Mouse (Mus musculus): ENCODE data around the gene Galnt17. TPM values are rescaled to one million over a fixed set of nuclear protein-coding genes. Genes with fewer than 3 reads are reported as not detected.

Gene Galnt17
- polyA plus RNA-seq, 1 experiment from 2014 or later: 0.81 TPM

DNA sequence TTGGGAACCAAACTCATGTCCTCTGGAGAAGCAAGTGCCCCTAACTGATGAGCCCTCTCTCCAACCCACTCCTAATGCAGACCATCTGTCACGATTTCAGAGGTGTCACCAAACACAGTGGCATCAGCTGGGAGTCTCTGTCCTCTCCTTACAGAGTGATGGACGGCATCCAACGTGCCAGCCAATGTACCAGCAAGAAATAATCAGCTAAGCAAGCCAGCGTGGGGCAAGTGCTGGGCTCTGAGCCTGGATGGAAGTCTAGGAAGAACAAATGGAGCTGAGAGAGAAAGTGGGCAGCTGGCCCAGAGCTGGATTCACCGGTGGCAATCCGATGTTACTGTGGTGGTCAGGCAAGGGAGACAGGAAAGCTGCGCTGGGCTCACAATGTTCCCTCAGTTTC is 301.1 kb downstream of the Galnt17 start:
- Histone ChIP-seq H3K27ac (replicated peaks) (no peak overlapping the region), H3K4me3 (ENCODE audit: low read depth, low read length) (no peak overlapping the region), H3K4me2 (replicated peaks; ENCODE audit: low read depth) (no peak overlapping the region), H3K36me3 (ENCODE audit: control insufficient read depth, insufficient read depth, low read length) (no peaks in the 10 kb centered on the region), H3K27me3 (ENCODE audit: control insufficient read depth, insufficient read depth, low read length) (no peaks in the 10 kb centered on the region), H3K9ac (ENCODE audit: low read length) (no peak overlapping the region), H3K4me1 (replicated peaks; ENCODE audit: control insufficient read depth, insufficient read depth) (no peaks in the 10 kb centered on the region), H3K9me3 (ENCODE audit: control insufficient read depth, low read length) (no peaks in the 10 kb centered on the region)
- DNase-seq (ENCODE audit: low spot score) (no peak), ATAC-seq (ENCODE audit: low FRiP score, low TSS enrichment) (no peak)
- no peak for TF ChIP-seq EP300 (optimal IDR thresholded peaks at IDR 0.05)
- no peak for TF ChIP-seq CTCF (IDR thresholded peaks at IDR 0.05; ENCODE audit: low read depth)
- WGBS: 71% methylated on average over 7 of the region's 7 CpGs

DNA sequence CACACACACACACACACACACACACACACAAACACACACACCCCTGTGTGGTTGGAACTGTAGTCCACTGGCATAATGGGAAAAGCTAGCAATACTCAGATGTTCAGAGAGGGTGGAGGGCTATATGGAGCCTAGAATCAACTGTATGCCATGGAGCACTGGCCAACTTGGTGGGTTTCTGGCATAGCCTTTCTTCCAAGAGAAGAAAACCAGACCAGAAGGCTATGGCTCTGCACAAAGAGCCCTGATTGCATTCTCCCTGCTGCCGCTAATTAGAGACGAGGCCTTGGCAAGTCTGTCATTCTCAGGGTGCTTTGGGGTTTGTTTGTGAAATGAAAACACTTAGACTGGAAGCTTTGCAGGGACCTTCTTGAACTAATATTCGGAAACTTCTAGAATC is 301.8 kb downstream of the Galnt17 start:
- H3K4me3 ChIP-seq (ENCODE audit: low read depth, low read length): no peak overlapping the region
- DNase-seq (ENCODE audit: low spot score) (no peak), ATAC-seq (ENCODE audit: low FRiP score, low TSS enrichment) (no peak)
- H3K4me2 ChIP-seq (replicated peaks; ENCODE audit: low read depth): no peak overlapping the region
- no peaks in the 10 kb centered on the region for H3K36me3 ChIP-seq (ENCODE audit: control insufficient read depth, insufficient read depth, low read length)
- H3K27me3 ChIP-seq (ENCODE audit: control insufficient read depth, insufficient read depth, low read length): no peaks in the 10 kb centered on the region
- no peaks in the 10 kb centered on the region for H3K9me3 ChIP-seq (ENCODE audit: control insufficient read depth, low read length)
- H3K9ac ChIP-seq (ENCODE audit: low read length): no peak overlapping the region
- no peaks in the 10 kb centered on the region for H3K4me1 ChIP-seq (replicated peaks; ENCODE audit: control insufficient read depth, insufficient read depth)
- H3K27ac ChIP-seq (replicated peaks): no peak overlapping the region
- no peak for TF ChIP-seq EP300 (optimal IDR thresholded peaks at IDR 0.05)
- 85% methylated on average over 3 of the region's 3 CpGs for WGBS

DNA sequence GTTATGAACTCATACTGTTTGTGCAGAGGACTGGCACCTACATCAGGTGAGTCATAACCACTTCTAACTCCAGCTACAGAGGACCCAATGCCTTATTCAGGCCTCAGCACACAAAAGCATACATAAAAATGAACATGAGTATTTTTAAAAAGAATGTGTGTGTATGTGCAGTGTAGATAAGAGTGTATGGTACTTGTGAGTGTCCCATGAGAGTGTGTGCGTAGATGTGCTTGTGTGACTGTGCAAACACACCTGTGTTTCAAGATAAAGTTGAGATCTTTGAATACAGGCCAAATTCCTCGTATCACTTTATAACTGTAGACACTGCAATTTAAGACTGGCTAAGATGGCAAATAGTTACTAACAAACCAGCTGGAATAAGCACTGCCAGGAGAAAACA is 307.7 kb downstream of the Galnt17 start:
- DNase-seq (ENCODE audit: low spot score): no peak
- ATAC-seq (ENCODE audit: low FRiP score, low TSS enrichment): no peak

DNA sequence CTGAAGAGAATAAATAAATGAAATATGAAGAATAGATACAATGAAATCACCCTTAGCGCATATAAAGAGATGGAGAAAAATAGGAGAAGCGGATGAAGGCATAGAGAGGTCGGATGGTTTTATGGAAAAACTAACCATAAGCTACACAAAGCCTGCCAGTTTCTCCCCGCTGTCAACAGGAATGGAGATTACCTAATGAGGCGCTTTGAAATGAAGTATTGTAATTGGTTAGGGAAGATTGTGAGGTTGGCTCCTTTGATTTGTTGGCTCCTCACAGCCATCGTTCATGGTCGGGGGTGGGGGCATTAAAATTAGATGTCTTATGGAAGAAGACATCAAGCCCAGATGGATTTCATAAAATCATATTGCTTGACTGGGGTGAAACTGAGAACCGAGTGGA is 329.0 kb downstream of the Galnt17 start:
- DNase-seq (ENCODE audit: low spot score): no peak
- WGBS: 81% methylated on average over 8 of the region's 8 CpGs
- no peak overlapping the region for H3K27ac ChIP-seq (replicated peaks)
- no peak overlapping the region for H3K4me2 ChIP-seq (replicated peaks; ENCODE audit: low read depth)
- no peak overlapping the region for H3K4me3 ChIP-seq (ENCODE audit: low read depth, low read length)
- H3K4me1 ChIP-seq (replicated peaks; ENCODE audit: control insufficient read depth, insufficient read depth): no peaks in the 10 kb centered on the region
- ATAC-seq (ENCODE audit: low FRiP score, low TSS enrichment): no peak
- H3K9ac ChIP-seq (ENCODE audit: low read length): no peak overlapping the region
- H3K9me3 ChIP-seq (ENCODE audit: control insufficient read depth, low read length): no peaks in the 10 kb centered on the region
- H3K36me3 ChIP-seq (ENCODE audit: control insufficient read depth, insufficient read depth, low read length): no peaks in the 10 kb centered on the region
- H3K27me3 ChIP-seq (ENCODE audit: control insufficient read depth, insufficient read depth, low read length): no peaks in the 10 kb centered on the region
- no peak for TF ChIP-seq EP300 (optimal IDR thresholded peaks at IDR 0.05)
- no peak for TF ChIP-seq CTCF (IDR thresholded peaks at IDR 0.05; ENCODE audit: low read depth)

More for the DNA sequence above, 307.7 kb downstream of the Galnt17 start:
- Histone ChIP-seq H3K4me2 (replicated peaks; ENCODE audit: low read depth) (no peak overlapping the region), H3K36me3 (ENCODE audit: control insufficient read depth, insufficient read depth, low read length) (no peaks in the 10 kb centered on the region), H3K4me1 (replicated peaks; ENCODE audit: control insufficient read depth, insufficient read depth) (no peaks in the 10 kb centered on the region), H3K9me3 (ENCODE audit: control insufficient read depth, low read length) (no peaks in the 10 kb centered on the region), H3K9ac (ENCODE audit: low read length) (no peak overlapping the region), H3K27ac (replicated peaks) (no peak overlapping the region), H3K4me3 (ENCODE audit: low read depth, low read length) (no peak overlapping the region), H3K27me3 (ENCODE audit: control insufficient read depth, insufficient read depth, low read length) (no peaks in the 10 kb centered on the region)
- no peak for TF ChIP-seq CTCF (IDR thresholded peaks at IDR 0.05; ENCODE audit: low read depth)
- TF ChIP-seq EP300 (optimal IDR thresholded peaks at IDR 0.05): no peak
- WGBS: 61% methylated on average over 2 of the region's 2 CpGs

DNA sequence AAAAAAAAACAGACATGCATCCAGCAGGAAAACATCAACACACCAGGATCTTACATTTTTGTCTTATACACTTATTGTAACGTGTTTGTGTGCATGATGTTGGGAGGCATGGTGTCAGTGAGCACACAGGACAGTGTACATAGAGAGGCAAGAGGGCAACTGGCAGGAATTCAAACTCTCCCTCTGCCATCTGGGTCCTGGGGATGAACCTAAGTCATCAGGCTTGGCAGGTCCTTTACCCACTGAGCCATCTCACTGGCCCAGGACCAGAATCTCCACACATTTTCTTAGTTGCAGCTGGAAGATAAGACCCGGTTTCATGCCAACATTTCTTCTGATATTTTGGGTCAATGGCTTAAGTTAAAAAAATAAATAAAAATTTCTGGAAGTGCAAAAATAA is 329.4 kb downstream of the Galnt17 start:
- Histone ChIP-seq H3K9ac (ENCODE audit: low read length) (no peak overlapping the region), H3K4me1 (replicated peaks; ENCODE audit: control insufficient read depth, insufficient read depth) (no peaks in the 10 kb centered on the region), H3K4me2 (replicated peaks; ENCODE audit: low read depth) (no peak overlapping the region), H3K4me3 (ENCODE audit: low read depth, low read length) (no peak overlapping the region), H3K9me3 (ENCODE audit: control insufficient read depth, low read length) (no peaks in the 10 kb centered on the region), H3K27ac (replicated peaks) (no peak overlapping the region), H3K36me3 (ENCODE audit: control insufficient read depth, insufficient read depth, low read length) (no peaks in the 10 kb centered on the region), H3K27me3 (ENCODE audit: control insufficient read depth, insufficient read depth, low read length) (no peaks in the 10 kb centered on the region)
- DNase-seq (ENCODE audit: low spot score): no peak
- ATAC-seq (ENCODE audit: low FRiP score, low TSS enrichment): no peak
- WGBS: 69% methylated on average over 2 of the region's 2 CpGs
- TF ChIP-seq EP300 (optimal IDR thresholded peaks at IDR 0.05) (no peak), CTCF (IDR thresholded peaks at IDR 0.05; ENCODE audit: low read depth) (no peak)

DNA sequence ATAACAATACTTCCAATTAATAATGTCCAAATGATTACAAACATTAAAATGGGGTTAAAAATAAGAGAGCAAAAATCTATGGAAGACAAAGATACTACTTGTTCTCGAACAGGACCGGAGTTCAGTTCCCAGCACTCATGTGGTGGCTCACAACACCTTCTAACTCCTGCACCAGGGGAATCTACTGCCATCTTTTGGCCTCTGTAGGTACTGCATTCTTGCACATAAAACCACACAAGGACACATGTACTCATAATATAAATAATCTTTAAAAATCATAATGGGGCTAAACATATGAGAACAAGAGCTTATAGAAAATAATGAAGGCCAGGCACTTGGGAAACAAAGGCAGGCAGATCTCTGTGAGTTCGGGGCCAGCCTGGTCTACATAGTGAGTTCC is 330.3 kb downstream of the Galnt17 start:
- Histone ChIP-seq H3K9ac (ENCODE audit: low read length) (no peak overlapping the region), H3K4me2 (replicated peaks; ENCODE audit: low read depth) (no peak overlapping the region), H3K27ac (replicated peaks) (no peak overlapping the region), H3K4me1 (replicated peaks; ENCODE audit: control insufficient read depth, insufficient read depth) (no peaks in the 10 kb centered on the region), H3K27me3 (ENCODE audit: control insufficient read depth, insufficient read depth, low read length) (no peaks in the 10 kb centered on the region), H3K36me3 (ENCODE audit: control insufficient read depth, insufficient read depth, low read length) (no peaks in the 10 kb centered on the region), H3K9me3 (ENCODE audit: control insufficient read depth, low read length) (no peaks in the 10 kb centered on the region), H3K4me3 (ENCODE audit: low read depth, low read length) (no peak overlapping the region)
- TF ChIP-seq CTCF (IDR thresholded peaks at IDR 0.05; ENCODE audit: low read depth) (peak; percentile 28), EP300 (optimal IDR thresholded peaks at IDR 0.05) (no peak)
- DNase-seq (ENCODE audit: low spot score) (no peak), ATAC-seq (ENCODE audit: low FRiP score, low TSS enrichment) (no peak)
- 94% methylated on average over 3 of the region's 3 CpGs for WGBS

Measured in stomach, postnatal 0 days (tissue).